Mouse (Mus musculus): Measurements from ENCODE around the gene Olfr1308. TPM values are rescaled to one million over a fixed set of nuclear protein-coding genes. Genes with fewer than 3 reads are reported as not detected.

The Olfr1308 gene
- total RNA-seq (2014; fragmentation: Nextera tagmentation) (not detected in 2 replicates), total RNA-seq (2017) (0.27 TPM in 1 of 2 replicates, not detected in the other), polyA plus RNA-seq (2012) (not detected in 2 replicates)

DNA sequence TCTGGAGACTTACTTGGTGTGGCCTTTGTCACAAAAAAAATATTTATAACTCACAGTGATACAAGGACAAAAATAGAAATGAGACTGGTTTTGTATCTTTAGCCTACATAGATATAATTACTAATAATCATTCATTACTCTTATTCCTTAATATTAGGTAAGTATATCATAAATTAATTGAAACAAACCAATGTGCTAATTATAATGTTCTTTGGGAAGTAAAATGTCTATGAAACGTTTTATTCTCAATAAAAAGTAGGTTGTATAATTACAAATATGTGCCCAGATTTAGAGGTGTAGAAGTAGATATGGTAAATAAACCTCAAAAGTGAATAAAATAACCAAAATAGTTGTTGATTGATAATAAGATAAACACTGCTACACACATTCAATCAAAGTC lies at the start of gene Olfr1308:
TSS of gene Olfr1308 (minus strand) at position 101 of the 400 bp plus-strand sequence.
- ATAC-seq (ENCODE audit: extremely low read depth, insufficient number of reproducible peaks, low FRiP score, poor library complexity, severe bottlenecking) (no peak), DNase-seq (ENCODE audit: low spot score) (no peak)
- TF ChIP-seq GATA2 (IDR thresholded peaks at IDR 0.05; ENCODE audit: borderline replicate concordance, low read depth, low read length) (no peak), CTCF (IDR thresholded peaks at IDR 0.05; ENCODE audit: low read depth, low read length) (no peak), POLR2AphosphoS5 (IDR thresholded peaks at IDR 0.05; ENCODE audit: insufficient replicate concordance, low read depth, low read length) (no peak), TAL1 (conservative IDR thresholded peaks at IDR 0.05; ENCODE audit: low read depth, low read length) (no peak), GATA1 (IDR thresholded peaks at IDR 0.05; ENCODE audit: borderline replicate concordance, low read length) (no peak)
- no peak within 1 kb of the TSS for H3K4me3 ChIP-seq (ENCODE audit: low read depth, low read length)
- no peaks in the 10 kb centered on the region for H3K36me3 ChIP-seq (replicated peaks)
- H3K27me3 ChIP-seq (ENCODE audit: insufficient read depth, low read length), result no peaks in the 10 kb centered on the region
- no peaks in the 10 kb centered on the region for H3K4me1 ChIP-seq (ENCODE audit: insufficient read depth, low read depth, low read length)
- no peaks in the 10 kb centered on the region for H3K9me3 ChIP-seq (replicated peaks)

DNA sequence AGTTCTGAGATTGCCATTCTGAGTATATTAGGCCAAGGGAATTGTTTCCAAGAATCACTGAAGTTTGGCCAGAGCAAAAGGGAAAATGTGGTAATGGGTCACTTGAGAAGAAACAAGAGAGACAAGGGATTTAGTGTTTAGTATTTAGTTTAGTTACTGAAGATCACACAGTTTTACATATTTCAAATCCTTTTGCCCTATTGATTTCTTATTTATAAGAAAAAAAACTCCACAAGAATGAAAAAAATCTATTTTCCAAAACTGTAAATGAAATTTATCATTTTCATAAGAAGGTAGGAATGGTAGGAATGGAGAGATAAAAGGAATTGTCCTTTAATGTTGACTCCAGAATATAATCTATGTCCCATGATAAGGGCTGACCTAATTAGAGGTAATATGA lies 47.9 kb upstream of the Olfr1308 start, which contains the start of gene Olfr1310:
TSS of gene Olfr1310 (minus strand) at position 101 of the 400 bp plus-strand sequence.
- DNase-seq (ENCODE audit: low spot score), result no peak
- no peak for TF ChIP-seq GATA1 (IDR thresholded peaks at IDR 0.05; ENCODE audit: borderline replicate concordance, low read length)
- TF ChIP-seq POLR2AphosphoS5 (IDR thresholded peaks at IDR 0.05; ENCODE audit: insufficient replicate concordance, low read depth, low read length), result no peak
- TF ChIP-seq CTCF (IDR thresholded peaks at IDR 0.05; ENCODE audit: low read depth, low read length), result no peak
- TF ChIP-seq GATA2 (IDR thresholded peaks at IDR 0.05; ENCODE audit: borderline replicate concordance, low read depth, low read length), result no peak
- TF ChIP-seq TAL1 (conservative IDR thresholded peaks at IDR 0.05; ENCODE audit: low read depth, low read length), result no peak
- ATAC-seq (ENCODE audit: extremely low read depth, insufficient number of reproducible peaks, low FRiP score, poor library complexity, severe bottlenecking), result no peak
- Histone ChIP-seq H3K4me1 (ENCODE audit: insufficient read depth, low read depth, low read length) (no peaks in the 10 kb centered on the region), H3K27me3 (ENCODE audit: insufficient read depth, low read length) (no peaks in the 10 kb centered on the region), H3K36me3 (replicated peaks) (no peaks in the 10 kb centered on the region), H3K9me3 (replicated peaks) (no peaks in the 10 kb centered on the region), H3K4me3 (ENCODE audit: low read depth, low read length) (no peak within 1 kb of the TSS)

DNA sequence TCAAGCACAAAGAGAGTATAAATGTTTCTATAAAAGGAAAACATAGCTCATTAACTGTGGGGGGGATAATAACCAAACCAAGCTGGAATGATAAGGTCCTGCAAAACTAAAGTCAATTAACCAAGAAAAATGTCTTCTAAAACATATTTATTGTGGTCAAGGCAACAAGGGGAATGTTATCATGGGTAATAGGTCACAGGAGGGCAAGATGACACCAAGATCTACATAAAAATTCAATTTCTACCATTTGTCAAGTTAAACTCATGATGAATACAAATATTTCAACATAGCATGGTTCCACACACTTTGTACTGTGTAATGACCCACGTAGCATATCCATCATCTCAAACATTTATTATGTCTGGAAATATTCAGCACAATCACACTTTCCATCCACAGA lies 25.4 kb upstream of the Olfr1308 start, which contains the start of gene Olfr1309:
TSS of gene Olfr1309 (minus strand) at position 101 of the 400 bp plus-strand sequence.
- Histone ChIP-seq H3K4me3 (ENCODE audit: low read depth, low read length) (no peak within 1 kb of the TSS), H3K9me3 (replicated peaks) (no peaks in the 10 kb centered on the region), H3K36me3 (replicated peaks) (no peaks in the 10 kb centered on the region), H3K27me3 (ENCODE audit: insufficient read depth, low read length) (no peaks in the 10 kb centered on the region), H3K4me1 (ENCODE audit: insufficient read depth, low read depth, low read length) (no peaks in the 10 kb centered on the region)
- no peak for ATAC-seq (ENCODE audit: extremely low read depth, insufficient number of reproducible peaks, low FRiP score, poor library complexity, severe bottlenecking)
- no peak for TF ChIP-seq GATA1 (IDR thresholded peaks at IDR 0.05; ENCODE audit: borderline replicate concordance, low read length)
- no peak for TF ChIP-seq TAL1 (conservative IDR thresholded peaks at IDR 0.05; ENCODE audit: low read depth, low read length)
- no peak for TF ChIP-seq GATA2 (IDR thresholded peaks at IDR 0.05; ENCODE audit: borderline replicate concordance, low read depth, low read length)
- TF ChIP-seq CTCF (IDR thresholded peaks at IDR 0.05; ENCODE audit: low read depth, low read length), result no peak
- no peak for TF ChIP-seq POLR2AphosphoS5 (IDR thresholded peaks at IDR 0.05; ENCODE audit: insufficient replicate concordance, low read depth, low read length)
- no peak for DNase-seq (ENCODE audit: low spot score)

DNA sequence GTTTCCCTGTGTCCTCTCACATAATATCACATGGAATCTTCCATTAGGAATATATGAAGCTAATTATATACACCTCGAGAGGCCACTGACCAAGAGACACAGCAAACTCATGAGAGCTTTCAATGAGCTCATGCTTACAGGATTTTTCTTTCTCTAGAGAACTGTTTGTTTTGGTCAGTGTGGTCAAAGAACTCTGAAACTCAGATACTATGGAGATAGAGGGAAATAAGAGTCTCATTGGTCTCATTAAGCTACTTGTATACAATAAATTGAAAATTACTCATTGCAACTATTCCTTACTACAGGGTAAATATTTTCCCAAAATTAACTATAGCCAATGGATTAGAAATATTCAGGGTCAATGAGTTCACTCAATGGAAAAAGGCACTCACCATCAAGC lies 15.4 kb downstream of the Olfr1308 start, which contains the start of gene Olfr1307:
TSS of gene Olfr1307 (minus strand) at position 101 of the 400 bp plus-strand sequence.
- Histone ChIP-seq H3K4me3 (ENCODE audit: low read depth, low read length) (no peak within 1 kb of the TSS), H3K9me3 (replicated peaks) (no peaks in the 10 kb centered on the region), H3K27me3 (ENCODE audit: insufficient read depth, low read length) (no peaks in the 10 kb centered on the region), H3K4me1 (ENCODE audit: insufficient read depth, low read depth, low read length) (no peaks in the 10 kb centered on the region), H3K36me3 (replicated peaks) (no peaks in the 10 kb centered on the region)
- TF ChIP-seq TAL1 (conservative IDR thresholded peaks at IDR 0.05; ENCODE audit: low read depth, low read length) (no peak), GATA1 (IDR thresholded peaks at IDR 0.05; ENCODE audit: borderline replicate concordance, low read length) (no peak), CTCF (IDR thresholded peaks at IDR 0.05; ENCODE audit: low read depth, low read length) (no peak), POLR2AphosphoS5 (IDR thresholded peaks at IDR 0.05; ENCODE audit: insufficient replicate concordance, low read depth, low read length) (no peak), GATA2 (IDR thresholded peaks at IDR 0.05; ENCODE audit: borderline replicate concordance, low read depth, low read length) (no peak)
- ATAC-seq (ENCODE audit: extremely low read depth, insufficient number of reproducible peaks, low FRiP score, poor library complexity, severe bottlenecking) (no peak), DNase-seq (ENCODE audit: low spot score) (no peak)

DNA sequence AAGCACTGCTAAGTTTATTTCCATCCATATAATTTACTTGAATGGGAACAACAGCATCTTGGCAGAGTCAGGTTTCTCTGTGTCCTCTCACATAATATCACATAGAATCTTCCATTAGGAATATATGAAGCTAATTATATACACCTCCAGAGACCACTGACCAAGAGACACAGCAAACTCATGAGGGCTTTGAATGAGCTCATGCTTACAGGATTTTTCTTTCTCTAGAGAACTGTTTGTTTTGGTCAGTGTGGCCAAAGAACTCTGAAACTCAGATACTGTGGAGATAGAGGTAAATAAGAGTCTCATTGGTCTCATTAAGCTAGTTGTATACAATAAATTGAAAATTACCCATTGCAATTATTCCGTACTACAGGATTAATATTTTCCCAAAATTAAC lies 48.6 kb downstream of the Olfr1308 start, which contains the start of gene Olfr1306:
TSS of gene Olfr1306 (minus strand) at position 101 of the 400 bp plus-strand sequence.
- ATAC-seq (ENCODE audit: extremely low read depth, insufficient number of reproducible peaks, low FRiP score, poor library complexity, severe bottlenecking) (no peak), DNase-seq (ENCODE audit: low spot score) (no peak)

More for the DNA sequence above, 48.6 kb downstream of the Olfr1308 start, which contains the start of gene Olfr1306:
- no peaks in the 10 kb centered on the region for H3K27me3 ChIP-seq (ENCODE audit: insufficient read depth, low read length)
- no peaks in the 10 kb centered on the region for H3K36me3 ChIP-seq (replicated peaks)
- H3K4me3 ChIP-seq (ENCODE audit: low read depth, low read length), result no peak within 1 kb of the TSS
- H3K4me1 ChIP-seq (ENCODE audit: insufficient read depth, low read depth, low read length), result no peaks in the 10 kb centered on the region
- TF ChIP-seq POLR2AphosphoS5 (IDR thresholded peaks at IDR 0.05; ENCODE audit: insufficient replicate concordance, low read depth, low read length), result no peak
- TF ChIP-seq TAL1 (conservative IDR thresholded peaks at IDR 0.05; ENCODE audit: low read depth, low read length), result no peak
- TF ChIP-seq GATA1 (IDR thresholded peaks at IDR 0.05; ENCODE audit: borderline replicate concordance, low read length), result no peak
- TF ChIP-seq GATA2 (IDR thresholded peaks at IDR 0.05; ENCODE audit: borderline replicate concordance, low read depth, low read length), result no peak
- TF ChIP-seq CTCF (IDR thresholded peaks at IDR 0.05; ENCODE audit: low read depth, low read length), result no peak
- H3K9me3 ChIP-seq (replicated peaks), result no peaks in the 10 kb centered on the region

Other genes starting within 250 kb of the Olfr1308 start
- gene Olfr1301, start 213.9 kb downstream of the Olfr1308 start, total RNA-seq (2014; fragmentation: Nextera tagmentation), result not detected in 2 replicates
- gene Olfr1301, start 213.9 kb downstream of the Olfr1308 start, total RNA-seq (2017), result under 0.01 TPM in 1 of 2 replicates, not detected in the other
- gene Olfr1301, start 213.9 kb downstream of the Olfr1308 start, polyA plus RNA-seq (2012), result not detected in 2 replicates
- gene Olfr1302, start 187.5 kb downstream of the Olfr1308 start, total RNA-seq (2014; fragmentation: Nextera tagmentation), result not detected in 2 replicates
- gene Olfr1302, start 187.5 kb downstream of the Olfr1308 start, total RNA-seq (2017), result 0.05 TPM in 1 of 2 replicates, not detected in the other
- gene Olfr1302, start 187.5 kb downstream of the Olfr1308 start, polyA plus RNA-seq (2012), result not detected in 2 replicates
- gene Olfr1303, start 144.6 kb downstream of the Olfr1308 start, total RNA-seq (2014; fragmentation: Nextera tagmentation), result not detected in 2 replicates
- not detected in 2 replicates for gene Olfr1303, start 144.6 kb downstream of the Olfr1308 start, total RNA-seq (2017)
- gene Olfr1303, start 144.6 kb downstream of the Olfr1308 start, polyA plus RNA-seq (2012), result not detected in 2 replicates
- not detected in 2 replicates for gene Olfr1305, start 87.8 kb downstream of the Olfr1308 start, total RNA-seq (2014; fragmentation: Nextera tagmentation)
- gene Olfr1305, start 87.8 kb downstream of the Olfr1308 start, total RNA-seq (2017), result 0.16 and 0.35 TPM in 2 replicates
- not detected in 2 replicates for gene Olfr1305, start 87.8 kb downstream of the Olfr1308 start, polyA plus RNA-seq (2012)
- gene Olfr1306, start 48.7 kb downstream of the Olfr1308 start, total RNA-seq (2014; fragmentation: Nextera tagmentation), result not detected in 2 replicates
- gene Olfr1306, start 48.7 kb downstream of the Olfr1308 start, total RNA-seq (2017), result 0.11 TPM in 1 of 2 replicates, not detected in the other
- not detected in 2 replicates for gene Olfr1306, start 48.7 kb downstream of the Olfr1308 start, polyA plus RNA-seq (2012)
- not detected in 2 replicates for gene Olfr1307, start 15.5 kb downstream of the Olfr1308 start, total RNA-seq (2014; fragmentation: Nextera tagmentation)
- gene Olfr1307, start 15.5 kb downstream of the Olfr1308 start, total RNA-seq (2017), result 0.06 and 0.11 TPM in 2 replicates
- gene Olfr1307, start 15.5 kb downstream of the Olfr1308 start, polyA plus RNA-seq (2012), result not detected in 2 replicates
- not detected in 2 replicates for gene Olfr1309, start 25.3 kb upstream of the Olfr1308 start, total RNA-seq (2014; fragmentation: Nextera tagmentation)
- 0.05 and 0.06 TPM in 2 replicates for gene Olfr1309, start 25.3 kb upstream of the Olfr1308 start, total RNA-seq (2017)
- gene Olfr1309, start 25.3 kb upstream of the Olfr1308 start, polyA plus RNA-seq (2012), result not detected in 2 replicates
- not detected in 2 replicates for gene Olfr1310, start 47.8 kb upstream of the Olfr1308 start, total RNA-seq (2014; fragmentation: Nextera tagmentation)
- under 0.01 TPM in 1 of 2 replicates, not detected in the other for gene Olfr1310, start 47.8 kb upstream of the Olfr1308 start, total RNA-seq (2017)
- gene Olfr1310, start 47.8 kb upstream of the Olfr1308 start, polyA plus RNA-seq (2012), result not detected in 2 replicates
- not detected in 2 replicates for gene Olfr1311, start 59.5 kb upstream of the Olfr1308 start, total RNA-seq (2014; fragmentation: Nextera tagmentation)
- gene Olfr1311, start 59.5 kb upstream of the Olfr1308 start, total RNA-seq (2017), result 0.12 and 0.16 TPM in 2 replicates
- not detected in 2 replicates for gene Olfr1311, start 59.5 kb upstream of the Olfr1308 start, polyA plus RNA-seq (2012)
- not detected in 2 replicates for gene Olfr1312, start 85.3 kb upstream of the Olfr1308 start, total RNA-seq (2014; fragmentation: Nextera tagmentation)
- gene Olfr1312, start 85.3 kb upstream of the Olfr1308 start, total RNA-seq (2017), result 0.11 and 0.23 TPM in 2 replicates
- not detected in 2 replicates for gene Olfr1312, start 85.3 kb upstream of the Olfr1308 start, polyA plus RNA-seq (2012)
- gene Olfr1313, start 112.9 kb upstream of the Olfr1308 start, total RNA-seq (2014; fragmentation: Nextera tagmentation), result not detected in 2 replicates
- gene Olfr1313, start 112.9 kb upstream of the Olfr1308 start, total RNA-seq (2017), result 0.11 and 0.12 TPM in 2 replicates
- not detected in 2 replicates for gene Olfr1313, start 112.9 kb upstream of the Olfr1308 start, polyA plus RNA-seq (2012)
- gene Olfr1314, start 131.8 kb upstream of the Olfr1308 start, total RNA-seq (2014; fragmentation: Nextera tagmentation), result not detected in 2 replicates
- 0.16 and 0.17 TPM in 2 replicates for gene Olfr1314, start 131.8 kb upstream of the Olfr1308 start, total RNA-seq (2017)
- gene Olfr1314, start 131.8 kb upstream of the Olfr1308 start, polyA plus RNA-seq (2012), result not detected in 2 replicates
- not detected in 2 replicates for gene Olfr1315-ps1, start 150.5 kb upstream of the Olfr1308 start, total RNA-seq (2014; fragmentation: Nextera tagmentation)
- not detected in 2 replicates for gene Olfr1315-ps1, start 150.5 kb upstream of the Olfr1308 start, total RNA-seq (2017)
- not detected in 2 replicates for gene Olfr1315-ps1, start 150.5 kb upstream of the Olfr1308 start, polyA plus RNA-seq (2012)
- gene Olfr1316, start 170.0 kb upstream of the Olfr1308 start, total RNA-seq (2014; fragmentation: Nextera tagmentation), result not detected in 2 replicates
- 0.06 and 0.11 TPM in 2 replicates for gene Olfr1316, start 170.0 kb upstream of the Olfr1308 start, total RNA-seq (2017)
- gene Olfr1316, start 170.0 kb upstream of the Olfr1308 start, polyA plus RNA-seq (2012), result not detected in 2 replicates
- gene Olfr1317, start 175.4 kb upstream of the Olfr1308 start, total RNA-seq (2014; fragmentation: Nextera tagmentation), result not detected in 2 replicates
- 0.12 TPM in 1 of 2 replicates, not detected in the other for gene Olfr1317, start 175.4 kb upstream of the Olfr1308 start, total RNA-seq (2017)
- gene Olfr1317, start 175.4 kb upstream of the Olfr1308 start, polyA plus RNA-seq (2012), result not detected in 2 replicates
- gene Olfr1318, start 189.3 kb upstream of the Olfr1308 start, total RNA-seq (2014; fragmentation: Nextera tagmentation), result not detected in 2 replicates
- gene Olfr1318, start 189.3 kb upstream of the Olfr1308 start, total RNA-seq (2017), result 0.12 and 0.16 TPM in 2 replicates
- gene Olfr1318, start 189.3 kb upstream of the Olfr1308 start, polyA plus RNA-seq (2012), result not detected in 2 replicates